Mouse (Mus musculus): Measurements from ENCODE around the gene Cntnap2. TPM values are rescaled to one million over a fixed set of nuclear protein-coding genes. Genes with fewer than 3 reads are reported as not detected.
A peak's percentile ranks its signal among the peaks of the same experiment; 100 is the strongest.

Cntnap2 gene
- polyA plus RNA-seq, 1 experiment from 2014 or later, result 27.2 TPM

GRCm38 (mm10) chr6:45236531-45236930, 177.4 kb downstream of the Cntnap2 start:
- WGBS, result 84% methylated on average over 4 of the region's 4 CpGs
- no peak for ATAC-seq (ENCODE audit: low FRiP score, low read depth)
- Histone ChIP-seq H3K4me3 (no peak overlapping the region), H3K27me3 (replicated peaks) (no peaks in the 10 kb centered on the region), H3K4me2 (replicated peaks) (no peak overlapping the region), H3K27ac (no peak overlapping the region), H3K9me3 (no peaks in the 10 kb centered on the region), H3K9ac (no peak overlapping the region), H3K36me3 (no peaks in the 10 kb centered on the region), H3K4me1 (no peaks in the 10 kb centered on the region)

GRCm38 (mm10) chr6:45238117-45238516, 179.0 kb downstream of the Cntnap2 start:
- no peaks in the 10 kb centered on the region for H3K36me3 ChIP-seq
- no peak for ATAC-seq (ENCODE audit: low FRiP score, low read depth)
- H3K4me1 ChIP-seq, result no peaks in the 10 kb centered on the region
- H3K9me3 ChIP-seq, result no peaks in the 10 kb centered on the region
- no peak overlapping the region for H3K27ac ChIP-seq
- H3K9ac ChIP-seq, result no peak overlapping the region
- no peak overlapping the region for H3K4me3 ChIP-seq
- no peaks in the 10 kb centered on the region for H3K27me3 ChIP-seq (replicated peaks)
- H3K4me2 ChIP-seq (replicated peaks), result no peak overlapping the region

- 88% methylated on average over 1 of the region's 1 CpGs for WGBS
- no peak for ATAC-seq (ENCODE audit: low FRiP score, low read depth)
- Histone ChIP-seq H3K4me2 (replicated peaks) (no peak overlapping the region), H3K4me1 (no peaks in the 10 kb centered on the region), H3K9ac (no peak overlapping the region), H3K9me3 (no peaks in the 10 kb centered on the region), H3K27ac (no peak overlapping the region), H3K27me3 (replicated peaks) (no peaks in the 10 kb centered on the region), H3K4me3 (no peak overlapping the region), H3K36me3 (no peaks in the 10 kb centered on the region)
Measured at GRCm38 (mm10) chr6:45241218-45241617, 182.1 kb downstream of the Cntnap2 start.

- Histone ChIP-seq H3K4me2 (replicated peaks) (no peak overlapping the region), H3K4me3 (no peak overlapping the region), H3K27me3 (replicated peaks) (no peaks in the 10 kb centered on the region), H3K9me3 (no peaks in the 10 kb centered on the region), H3K27ac (no peak overlapping the region), H3K4me1 (no peaks in the 10 kb centered on the region), H3K36me3 (no peaks in the 10 kb centered on the region), H3K9ac (no peak overlapping the region)
- no peak for ATAC-seq (ENCODE audit: low FRiP score, low read depth)
- 80% methylated on average over 1 of the region's 1 CpGs for WGBS
Measured at GRCm38 (mm10) chr6:45244680-45245079, 185.5 kb downstream of the Cntnap2 start.

- no peak for ATAC-seq (ENCODE audit: low FRiP score, low read depth)
- Histone ChIP-seq H3K4me3 (no peak overlapping the region), H3K4me1 (no peaks in the 10 kb centered on the region), H3K9me3 (no peaks in the 10 kb centered on the region), H3K4me2 (replicated peaks) (no peak overlapping the region), H3K9ac (no peak overlapping the region), H3K36me3 (no peaks in the 10 kb centered on the region), H3K27me3 (replicated peaks) (no peaks in the 10 kb centered on the region), H3K27ac (no peak overlapping the region)
- WGBS, result 83% methylated on average over 1 of the region's 1 CpGs
Measured at GRCm38 (mm10) chr6:45258047-45258446, 198.9 kb downstream of the Cntnap2 start.

GRCm38 (mm10) chr6:45271537-45271936, 212.4 kb downstream of the Cntnap2 start:
- Histone ChIP-seq H3K4me1 (no peaks in the 10 kb centered on the region), H3K27ac (no peak overlapping the region), H3K4me2 (replicated peaks) (no peak overlapping the region), H3K9ac (no peak overlapping the region), H3K4me3 (no peak overlapping the region), H3K36me3 (no peaks in the 10 kb centered on the region), H3K27me3 (replicated peaks) (no peaks in the 10 kb centered on the region), H3K9me3 (no peaks in the 10 kb centered on the region)
- WGBS, result 91% methylated on average over 2 of the region's 2 CpGs
- ATAC-seq (ENCODE audit: low FRiP score, low read depth), result no peak

- Histone ChIP-seq H3K4me1 (no peaks in the 10 kb centered on the region), H3K9me3 (no peaks in the 10 kb centered on the region), H3K4me3 (no peak overlapping the region), H3K27me3 (replicated peaks) (no peaks in the 10 kb centered on the region), H3K4me2 (replicated peaks) (no peak overlapping the region), H3K27ac (no peak overlapping the region), H3K9ac (no peak overlapping the region), H3K36me3 (no peaks in the 10 kb centered on the region)
- WGBS, result 17% methylated on average over 1 of the region's 1 CpGs
- ATAC-seq (ENCODE audit: low FRiP score, low read depth), result no peak
Measured at GRCm38 (mm10) chr6:45273259-45273775, 214.2 kb downstream of the Cntnap2 start.

- H3K4me3 ChIP-seq, result no peak overlapping the region
- H3K27ac ChIP-seq, result no peak overlapping the region
- no peak overlapping the region for H3K9ac ChIP-seq
- no peaks in the 10 kb centered on the region for H3K27me3 ChIP-seq (replicated peaks)
- H3K4me1 ChIP-seq, result no peaks in the 10 kb centered on the region
- no peak for ATAC-seq (ENCODE audit: low FRiP score, low read depth)
- H3K9me3 ChIP-seq, result no peaks in the 10 kb centered on the region
- 85% methylated on average over 1 of the region's 1 CpGs for WGBS
- H3K4me2 ChIP-seq (replicated peaks), result no peak overlapping the region
- no peaks in the 10 kb centered on the region for H3K36me3 ChIP-seq
Measured at GRCm38 (mm10) chr6:45290154-45290553, 231.0 kb downstream of the Cntnap2 start.

- H3K4me3 ChIP-seq, result no peak overlapping the region
- H3K9ac ChIP-seq, result no peak overlapping the region
- no peaks in the 10 kb centered on the region for H3K9me3 ChIP-seq
- H3K27ac ChIP-seq, result no peak overlapping the region
- no peaks in the 10 kb centered on the region for H3K36me3 ChIP-seq
- no peaks in the 10 kb centered on the region for H3K4me1 ChIP-seq
- WGBS, result 81% methylated on average over 3 of the region's 3 CpGs
- ATAC-seq (ENCODE audit: low FRiP score, low read depth), result no peak
- H3K4me2 ChIP-seq (replicated peaks), result no peak overlapping the region
- no peaks in the 10 kb centered on the region for H3K27me3 ChIP-seq (replicated peaks)
Measured at GRCm38 (mm10) chr6:45317455-45317854, 258.3 kb downstream of the Cntnap2 start.

GRCm38 (mm10) chr6:45323505-45323904, 264.3 kb downstream of the Cntnap2 start:
- Histone ChIP-seq H3K9me3 (no peaks in the 10 kb centered on the region), H3K9ac (no peak overlapping the region), H3K36me3 (no peaks in the 10 kb centered on the region), H3K4me3 (no peak overlapping the region), H3K27ac (no peak overlapping the region), H3K27me3 (replicated peaks) (no peaks in the 10 kb centered on the region), H3K4me1 (no peaks in the 10 kb centered on the region), H3K4me2 (replicated peaks) (no peak overlapping the region)
- no peak for ATAC-seq (ENCODE audit: low FRiP score, low read depth)
- 8% methylated on average over 2 of the region's 2 CpGs for WGBS

- H3K4me2 ChIP-seq (replicated peaks), result no peak overlapping the region
- no peak overlapping the region for H3K9ac ChIP-seq
- H3K36me3 ChIP-seq, result no peaks in the 10 kb centered on the region
- ATAC-seq (ENCODE audit: low FRiP score, low read depth), result peak; percentile 25; the same call in 1 of the 2 replicates
- no peak overlapping the region for H3K27ac ChIP-seq
- H3K4me3 ChIP-seq, result no peak overlapping the region
- 59% methylated on average over 3 of the region's 3 CpGs for WGBS
- no peaks in the 10 kb centered on the region for H3K4me1 ChIP-seq
- H3K9me3 ChIP-seq, result no peaks in the 10 kb centered on the region
- H3K27me3 ChIP-seq (replicated peaks), result no peaks in the 10 kb centered on the region
Measured at GRCm38 (mm10) chr6:45327952-45328485, 268.9 kb downstream of the Cntnap2 start.

- no peak for ATAC-seq (ENCODE audit: low FRiP score, low read depth)
- H3K27me3 ChIP-seq (replicated peaks), result no peaks in the 10 kb centered on the region
- no peaks in the 10 kb centered on the region for H3K9me3 ChIP-seq
- H3K4me1 ChIP-seq, result no peaks in the 10 kb centered on the region
- no peak overlapping the region for H3K9ac ChIP-seq
- WGBS, result 72% methylated on average over 2 of the region's 2 CpGs
- H3K4me2 ChIP-seq (replicated peaks), result no peak overlapping the region
- no peak overlapping the region for H3K4me3 ChIP-seq
- no peaks in the 10 kb centered on the region for H3K36me3 ChIP-seq
- no peak overlapping the region for H3K27ac ChIP-seq
Measured at GRCm38 (mm10) chr6:45345396-45345795, 286.2 kb downstream of the Cntnap2 start.

GRCm38 (mm10) chr6:45345953-45346352, 286.8 kb downstream of the Cntnap2 start:
- H3K9ac ChIP-seq, result no peak overlapping the region
- H3K4me3 ChIP-seq, result no peak overlapping the region
- H3K27ac ChIP-seq, result no peak overlapping the region
- no peaks in the 10 kb centered on the region for H3K9me3 ChIP-seq
- H3K27me3 ChIP-seq (replicated peaks), result no peaks in the 10 kb centered on the region
- H3K4me2 ChIP-seq (replicated peaks), result no peak overlapping the region
- no peaks in the 10 kb centered on the region for H3K4me1 ChIP-seq
- H3K36me3 ChIP-seq, result no peaks in the 10 kb centered on the region
- no peak for ATAC-seq (ENCODE audit: low FRiP score, low read depth)
